Mouse (Mus musculus) thymus, postnatal 25 days (tissue): ENCODE results near the gene Nhp2.
"Not testable (repeated sequence)": the region's sequence is repeated elsewhere in the genome, so short reads cannot be mapped to it uniquely, and the experiment has no call there.

Source experiments
- DNase-seq: peaks from one replicate; pipeline ENCODE4 v3.0.0; 2022

The Nhp2 gene

GRCm38 (mm10) chr11:51606447-51607095 lies 13.0 kb upstream of the Nhp2 start, which contains the start of gene Hnrnpab:
Hnrnpab (minus strand) TSS chr11:51606847.
- DNase-seq, result peak; percentile 97

GRCm38 (mm10) chr11:51607096-51607738 lies 12.3 kb upstream of the Nhp2 start:
- no peak for DNase-seq

- peak; percentile 37 for DNase-seq
Measured at GRCm38 (mm10) chr11:51609266-51609909, 10.1 kb upstream of the Nhp2 start.

- not testable (repeated sequence) for DNase-seq
Measured at GRCm38 (mm10) chr11:51609940-51610339, 9.6 kb upstream of the Nhp2 start.

- DNase-seq, result no peak
Measured at GRCm38 (mm10) chr11:51614256-51614655, 5.3 kb upstream of the Nhp2 start.

- no peak for DNase-seq
Measured at GRCm38 (mm10) chr11:51615129-51615528, 4.4 kb upstream of the Nhp2 start.

- DNase-seq, result peak; percentile 74
Measured at GRCm38 (mm10) chr11:51615601-51616000, 3.9 kb upstream of the Nhp2 start.

- DNase-seq, result not testable (repeated sequence)
Measured at GRCm38 (mm10) chr11:51616113-51616512, 3.4 kb upstream of the Nhp2 start.

- peak; percentile 80 for DNase-seq
Measured at GRCm38 (mm10) chr11:51617693-51618092, 1.8 kb upstream of the Nhp2 start.

GRCm38 (mm10) chr11:51618894-51619408 lies 584 bp upstream of the Nhp2 start:
- DNase-seq, result no peak

GRCm38 (mm10) chr11:51620084-51620483 lies 549 bp downstream of the Nhp2 start:
- no peak for DNase-seq

- DNase-seq, result no peak
Measured at GRCm38 (mm10) chr11:51621776-51622175, 2.2 kb downstream of the Nhp2 start.

- no peak for DNase-seq
Measured at GRCm38 (mm10) chr11:51622971-51623491, 3.5 kb downstream of the Nhp2 start.

- no peak for DNase-seq
Measured at GRCm38 (mm10) chr11:51625187-51625820, 5.8 kb downstream of the Nhp2 start.

- DNase-seq, result no peak
Measured at GRCm38 (mm10) chr11:51627425-51627824, 7.9 kb downstream of the Nhp2 start.

- no peak for DNase-seq
Measured at GRCm38 (mm10) chr11:51627907-51628306, 8.4 kb downstream of the Nhp2 start.

- no peak for DNase-seq
Measured at GRCm38 (mm10) chr11:51629651-51630314, 10.2 kb downstream of the Nhp2 start.

GRCm38 (mm10) chr11:51632130-51632753 lies 12.7 kb downstream of the Nhp2 start:
- no peak for DNase-seq

- DNase-seq, result not testable (repeated sequence)
Measured at GRCm38 (mm10) chr11:51633200-51633599, 13.7 kb downstream of the Nhp2 start.

- no peak for DNase-seq
Measured at GRCm38 (mm10) chr11:51633721-51634120, 14.2 kb downstream of the Nhp2 start.

GRCm38 (mm10) chr11:51635127-51635524 lies 15.6 kb downstream of the Nhp2 start:
- no peak for DNase-seq
